Mouse (Mus musculus) lung, embryonic 16.5 days (tissue): ENCODE data around the gene Orm3. TPM values are rescaled to one million over a fixed set of nuclear protein-coding genes. Genes with fewer than 3 reads are reported as not detected.

ENCODE experiments used
- ATAC-seq: fragments of 200-750 bp; cut with Nextera tagmentation; 2 replicates; pipeline ENCODE4 v1.8.0; 2017; ENCODE audit warnings: low read depth, mild to moderate bottlenecking, moderate library complexity
- H3K27ac ChIP-seq: fragments of 300-500 bp; sonication (generic); 2 replicates; pipeline ENCODE4 v1.5.1; 2014; ENCODE audit warnings: mild to moderate bottlenecking, control low read depth, low read length
- H3K27me3 ChIP-seq: fragments of 300-500 bp; sonication (generic); 2 replicates; pipeline ENCODE4 v1.6.1; 2014; ENCODE audit warnings: low read depth, low read length, mixed read lengths; ENCODE audit not compliant: control insufficient read depth, insufficient read depth
- H3K36me3 ChIP-seq: fragments of 300-500 bp; sonication (generic); 2 replicates; pipeline ENCODE4 v1.6.1; 2014; ENCODE audit warnings: low read length; ENCODE audit not compliant: control insufficient read depth, insufficient read depth
- H3K4me1 ChIP-seq: fragments of 300-500 bp; sonication (generic); replicated peaks from 2 replicates; pipeline ENCODE4 v1.6.1; 2014; ENCODE audit warnings: low read length, mixed read lengths; ENCODE audit not compliant: control insufficient read depth, insufficient read depth
- H3K4me2 ChIP-seq: fragments of 300-500 bp; sonication (generic); 2 replicates; pipeline ENCODE4 v1.6.1; 2014; ENCODE audit warnings: low read depth, low read length, control low read depth
- H3K4me3 ChIP-seq: fragments of 300-500 bp; sonication (generic); 2 replicates; pipeline ENCODE4 v1.5.1; 2014; ENCODE audit warnings: mild to moderate bottlenecking, low read length, control low read depth
- H3K9ac ChIP-seq: fragments of 300-500 bp; sonication (generic); 2 replicates; pipeline ENCODE4 v1.6.1; 2014; ENCODE audit warnings: low read length, control low read depth
- H3K9me3 ChIP-seq: fragments of 300-500 bp; sonication (generic); 2 replicates; pipeline ENCODE4 v1.6.1; 2016; ENCODE audit warnings: low read length; ENCODE audit not compliant: control insufficient read depth
- WGBS: fragments of 180-500 bp; shearing (Covaris S2); extraction: QIAGEN DNeasy Blood & Tissue Kit; methylation state at CpG from one replicate; pipeline ENCODE4 v1.1.7; 2014; 5-methylcytosine and 5-hydroxymethylcytosine counted together
- polyA plus RNA-seq: library from polyadenylated mRNA; unstranded; fragments of >200 nt; fragmentation: Nextera tagmentation; extraction: Ambion mirVana; gene quantifications from 2 replicates; pipeline ENCODE4 v1.2.1, GENCODE M21; 2015

The Orm3 gene
- polyA plus RNA-seq, 1 experiment from 2014 or later, result not detected

DNA sequence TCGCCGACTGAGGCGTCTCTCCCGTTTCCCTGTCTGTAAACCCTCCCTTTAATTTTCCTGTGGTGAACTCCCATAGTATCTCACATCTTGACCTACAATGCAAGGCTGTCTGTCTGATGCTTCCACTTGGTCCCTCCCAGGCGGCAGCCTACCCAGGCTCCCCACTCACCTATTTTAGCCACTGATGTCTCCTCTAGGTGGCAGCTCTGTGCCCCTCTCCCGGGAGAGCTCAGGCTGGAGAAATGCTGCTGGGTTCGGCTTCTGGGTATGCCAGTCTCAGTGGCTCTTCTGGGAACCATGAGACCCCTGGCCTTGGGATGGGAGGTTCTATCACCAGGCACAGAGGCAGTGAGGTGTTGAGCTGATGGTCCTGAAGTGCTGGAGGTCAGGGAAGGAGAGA, 21.5 kb downstream of the Orm3 start:
- no peak for ATAC-seq

GRCm38 (mm10) chr4:63382676-63383369, 26.9 kb downstream of the Orm3 start:
- Histone ChIP-seq H3K4me2 (no peak overlapping the region), H3K4me3 (no peak overlapping the region), H3K9ac (no peak overlapping the region), H3K4me1 (no peaks in the 10 kb centered on the region), H3K27me3 (no peaks in the 10 kb centered on the region), H3K27ac (no peak overlapping the region), H3K36me3 (peaks cover 36% of the 10 kb centered on the region), H3K9me3 (no peaks in the 10 kb centered on the region)
- 93% methylated on average over 4 of the region's 4 CpGs for WGBS
- ATAC-seq, result no peak

More for the DNA sequence above, 21.5 kb downstream of the Orm3 start:
- H3K4me2 ChIP-seq, result no peak overlapping the region
- H3K4me1 ChIP-seq, result no peaks in the 10 kb centered on the region
- no peak overlapping the region for H3K4me3 ChIP-seq
- no peaks in the 10 kb centered on the region for H3K27me3 ChIP-seq
- H3K27ac ChIP-seq, result no peak overlapping the region
- no peak overlapping the region for H3K9ac ChIP-seq
- no peaks in the 10 kb centered on the region for H3K9me3 ChIP-seq
- WGBS, result 67% methylated on average over 7 of the region's 7 CpGs
- H3K36me3 ChIP-seq, result peaks cover 58% of the 10 kb centered on the region

GRCm38 (mm10) chr4:63383474-63383873, 27.5 kb downstream of the Orm3 start:
- H3K4me2 ChIP-seq, result no peak overlapping the region
- no peak overlapping the region for H3K9ac ChIP-seq
- no peak for ATAC-seq
- H3K27me3 ChIP-seq, result no peaks in the 10 kb centered on the region
- 80% methylated on average over 12 of the region's 12 CpGs for WGBS
- H3K36me3 ChIP-seq, result peaks cover 36% of the 10 kb centered on the region
- H3K9me3 ChIP-seq, result no peaks in the 10 kb centered on the region
- H3K4me1 ChIP-seq, result no peaks in the 10 kb centered on the region
- H3K27ac ChIP-seq, result no peak overlapping the region
- H3K4me3 ChIP-seq, result no peak overlapping the region

DNA sequence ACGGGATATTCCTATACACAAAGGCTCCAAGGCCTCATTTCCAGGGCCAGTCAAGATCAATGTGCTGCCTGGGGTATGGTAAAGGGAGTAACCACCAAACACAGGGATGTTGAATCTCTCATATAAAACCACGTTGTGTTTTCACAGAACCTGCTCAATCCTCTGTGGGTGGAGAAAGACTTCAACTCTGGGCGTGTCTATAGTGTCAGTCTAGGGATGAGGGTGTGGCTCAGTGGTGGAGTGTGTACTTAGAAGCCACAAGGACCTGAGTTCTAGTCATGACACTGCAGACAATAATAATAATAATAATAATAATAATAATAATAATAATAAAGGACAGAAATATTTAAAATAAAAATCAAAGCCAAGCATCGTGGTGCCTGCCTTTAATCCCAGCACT, 28.3 kb downstream of the Orm3 start:
- no peak overlapping the region for H3K4me2 ChIP-seq
- no peaks in the 10 kb centered on the region for H3K9me3 ChIP-seq
- no peaks in the 10 kb centered on the region for H3K4me1 ChIP-seq
- no peaks in the 10 kb centered on the region for H3K27me3 ChIP-seq
- peaks cover 33% of the 10 kb centered on the region for H3K36me3 ChIP-seq
- no peak for ATAC-seq
- H3K27ac ChIP-seq, result no peak overlapping the region
- no peak overlapping the region for H3K4me3 ChIP-seq
- WGBS, result 90% methylated on average over 4 of the region's 4 CpGs
- no peak overlapping the region for H3K9ac ChIP-seq

GRCm38 (mm10) chr4:63385253-63385652, 29.3 kb downstream of the Orm3 start:
- Histone ChIP-seq H3K27me3 (no peaks in the 10 kb centered on the region), H3K4me1 (no peaks in the 10 kb centered on the region), H3K4me2 (no peak overlapping the region), H3K9ac (no peak overlapping the region), H3K27ac (no peak overlapping the region), H3K36me3 (peaks cover 24% of the 10 kb centered on the region), H3K4me3 (no peak overlapping the region), H3K9me3 (no peaks in the 10 kb centered on the region)
- WGBS, result 89% methylated on average over 3 of the region's 3 CpGs
- ATAC-seq, result no peak

GRCm38 (mm10) chr4:63385784-63386183, 29.8 kb downstream of the Orm3 start:
- 53% methylated on average over 11 of the region's 11 CpGs for WGBS
- Histone ChIP-seq H3K36me3 (peaks cover 21% of the 10 kb centered on the region), H3K4me3 (no peak overlapping the region), H3K4me1 (no peaks in the 10 kb centered on the region), H3K9ac (no peak overlapping the region), H3K27ac (no peak overlapping the region), H3K27me3 (no peaks in the 10 kb centered on the region), H3K9me3 (no peaks in the 10 kb centered on the region), H3K4me2 (no peak overlapping the region)
- ATAC-seq, result no peak

DNA sequence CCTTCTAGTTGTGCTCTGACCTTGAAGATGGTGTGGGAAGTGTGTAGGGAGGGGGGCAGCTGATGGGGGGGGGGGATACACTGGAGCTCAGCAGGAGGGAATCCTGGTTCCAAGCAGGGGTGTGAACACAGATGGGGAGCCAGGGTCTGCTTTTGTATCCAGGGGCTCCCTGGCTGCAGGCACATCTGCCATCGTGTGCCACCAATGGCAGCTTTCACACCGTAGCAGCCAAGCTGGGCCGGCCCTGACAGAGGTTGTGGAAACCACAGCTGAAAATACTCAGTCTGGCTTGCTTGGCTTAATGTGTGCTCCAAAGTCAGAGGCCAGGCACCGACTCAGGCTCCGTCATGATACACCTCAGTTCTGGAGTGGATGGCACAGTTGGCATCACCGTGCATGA, 32.1 kb downstream of the Orm3 start:
- no peak overlapping the region for H3K9ac ChIP-seq
- no peak overlapping the region for H3K4me2 ChIP-seq
- peaks cover 4% of the 10 kb centered on the region for H3K4me1 ChIP-seq
- H3K27ac ChIP-seq, result no peak overlapping the region
- peaks cover 17% of the 10 kb centered on the region for H3K36me3 ChIP-seq
- H3K9me3 ChIP-seq, result no peaks in the 10 kb centered on the region
- no peak for ATAC-seq
- WGBS, result 77% methylated on average over 6 of the region's 6 CpGs
- H3K4me3 ChIP-seq, result no peak overlapping the region
- H3K27me3 ChIP-seq, result no peaks in the 10 kb centered on the region

GRCm38 (mm10) chr4:63389121-63389886, 33.3 kb downstream of the Orm3 start:
- Histone ChIP-seq H3K36me3 (peaks cover 12% of the 10 kb centered on the region), H3K27ac (no peak overlapping the region), H3K9me3 (no peaks in the 10 kb centered on the region), H3K4me3 (no peak overlapping the region), H3K4me2 (no peak overlapping the region), H3K9ac (no peak overlapping the region), H3K27me3 (no peaks in the 10 kb centered on the region), H3K4me1 (peaks cover 4% of the 10 kb centered on the region)
- ATAC-seq, result no peak
- 58% methylated on average over 8 of the region's 8 CpGs for WGBS

- Histone ChIP-seq H3K4me2 (no peak overlapping the region), H3K9me3 (no peaks in the 10 kb centered on the region), H3K4me1 (peaks cover 4% of the 10 kb centered on the region), H3K27me3 (no peaks in the 10 kb centered on the region), H3K9ac (no peak overlapping the region), H3K36me3 (peaks cover 17% of the 10 kb centered on the region), H3K4me3 (no peak overlapping the region), H3K27ac (no peak overlapping the region)
- ATAC-seq, result no peak
- 66% methylated on average over 11 of the region's 11 CpGs for WGBS
These were observed 34.0 kb downstream of the Orm3 start for GRCm38 (mm10) chr4:63389887-63390528.
